Mouse (Mus musculus) limb, embryonic 11.5 days (tissue): ENCODE measurements around the gene Zbtb16. TPM values are rescaled to one million over a fixed set of nuclear protein-coding genes. Genes with fewer than 3 reads are reported as not detected.

Source experiments
- ATAC-seq: fragments of 200-750 bp; cut with Nextera tagmentation; 2 replicates; pipeline ENCODE4 v1.8.0; 2017; ENCODE audit warnings: low read depth; ENCODE audit not compliant: insufficient number of reproducible peaks, low FRiP score, low TSS enrichment
- DNase-seq: peaks from one replicate; pipeline ENCODE4 v3.0.0-alpha.2; 2015; ENCODE audit warnings: low spot score
- H3K27ac ChIP-seq: fragments of 300-500 bp; sonication (generic); replicated peaks from 2 replicates; pipeline ENCODE4 v1.5.1; 2014; ENCODE audit warnings: low read depth, mild to moderate bottlenecking, low read length
- H3K27me3 ChIP-seq: fragments of 300-500 bp; sonication (generic); 2 replicates; pipeline ENCODE4 v1.6.1; 2014; ENCODE audit warnings: mild to moderate bottlenecking, low read length, mixed read lengths; ENCODE audit not compliant: control insufficient read depth, insufficient read depth
- H3K36me3 ChIP-seq: fragments of 300-500 bp; sonication (generic); 2 replicates; pipeline ENCODE4 v1.6.1; 2014; ENCODE audit warnings: mild to moderate bottlenecking, low read length, moderate library complexity, mixed read lengths; ENCODE audit not compliant: control insufficient read depth, insufficient read depth
- H3K4me1 ChIP-seq: fragments of 300-500 bp; sonication (generic); 2 replicates; pipeline ENCODE4 v1.6.1; 2014; ENCODE audit warnings: low read length, mixed read lengths; ENCODE audit not compliant: control insufficient read depth, insufficient read depth
- H3K4me2 ChIP-seq: fragments of 300-500 bp; sonication (generic); 2 replicates; pipeline ENCODE4 v1.6.1; 2014; ENCODE audit warnings: low read depth, mild to moderate bottlenecking, moderate library complexity; ENCODE audit not compliant: severe bottlenecking
- H3K4me3 ChIP-seq: fragments of 300-500 bp; sonication (generic); 2 replicates; pipeline ENCODE4 v1.5.1; 2014; ENCODE audit warnings: low read depth, low read length
- H3K9ac ChIP-seq: fragments of 300-500 bp; sonication (generic); 2 replicates; pipeline ENCODE4 v1.6.1; 2014; ENCODE audit warnings: mild to moderate bottlenecking, low read length
- H3K9me3 ChIP-seq: fragments of 300-500 bp; sonication (generic); 2 replicates; pipeline ENCODE4 v1.6.1; 2016; ENCODE audit warnings: low read length; ENCODE audit not compliant: control insufficient read depth
- WGBS: fragments of 180-500 bp; shearing (Covaris S2); extraction: QIAGEN DNeasy Blood & Tissue Kit; methylation state at CpG from one replicate; pipeline ENCODE4 v1.1.7; 2014; 5-methylcytosine and 5-hydroxymethylcytosine counted together
- polyA plus RNA-seq: library from polyadenylated mRNA; unstranded; fragments of >200 nt; fragmentation: Nextera tagmentation; extraction: Ambion mirVana; gene quantifications from 2 replicates; pipeline ENCODE4 v1.2.1, GENCODE M21; 2014

Zbtb16 gene
- polyA plus RNA-seq, 1 experiment from 2014 or later: 5.9 TPM

DNA sequence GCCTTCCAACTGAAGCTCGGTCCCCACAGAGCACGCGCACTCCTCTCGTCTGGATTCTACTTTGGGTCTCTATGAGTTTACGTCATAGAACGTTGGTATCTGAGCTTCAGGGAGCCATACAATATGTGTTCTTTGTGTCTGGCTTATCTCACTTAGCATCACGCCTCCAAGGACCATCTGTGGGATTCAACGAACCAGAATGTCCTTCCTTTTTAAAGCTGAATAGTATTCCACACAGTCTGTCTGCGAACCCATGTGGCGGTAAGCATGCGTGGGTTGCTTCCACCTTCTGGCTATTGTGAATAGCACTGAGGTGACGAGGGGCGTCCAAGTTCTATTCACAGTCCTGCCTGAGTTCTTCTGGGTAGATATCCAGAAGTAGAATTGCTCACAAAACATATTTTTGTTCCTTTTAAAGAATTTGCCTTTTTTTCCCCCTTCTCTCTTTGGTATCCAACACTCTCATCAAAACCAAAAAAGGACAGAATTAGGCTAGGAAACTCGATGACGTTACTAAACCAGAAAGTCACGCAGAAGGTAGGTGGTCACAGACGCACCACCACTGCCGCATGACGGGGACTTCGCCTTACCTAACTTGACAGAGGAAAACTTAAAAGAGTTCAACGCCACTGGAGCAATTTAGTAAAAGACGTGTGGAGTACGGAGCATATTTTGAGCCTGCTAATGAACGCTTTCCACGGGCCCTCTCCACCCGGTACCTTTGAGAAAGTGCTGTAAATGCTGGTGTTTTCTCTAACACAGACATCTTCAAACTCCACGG is 32.4 kb downstream of the Zbtb16 start:
- H3K4me1 ChIP-seq: peaks cover 12% of the 10 kb centered on the region
- no peak overlapping the region for H3K27ac ChIP-seq
- 0 out of 2 replicates have a peak, but pooled peaks cover 2% of the 10 kb centered on the region for H3K27me3 ChIP-seq
- DNase-seq (no peak), ATAC-seq (no peak)
- no peaks in the 10 kb centered on the region for H3K9me3 ChIP-seq
- no peak overlapping the region for H3K4me2 ChIP-seq
- no peaks in the 10 kb centered on the region for H3K36me3 ChIP-seq
- 92% methylated on average over 27 of the region's 27 CpGs for WGBS
- H3K4me3 ChIP-seq: no peak overlapping the region
- no peak overlapping the region for H3K9ac ChIP-seq

GRCm38 (mm10) chr9:48802374-48802773 is 33.6 kb downstream of the Zbtb16 start:
- Histone ChIP-seq H3K9me3 (no peaks in the 10 kb centered on the region), H3K27ac (no peak overlapping the region), H3K9ac (no peak overlapping the region), H3K27me3 (no peaks in the 10 kb centered on the region; the same call in 1 of the 2 replicates), H3K4me1 (peaks cover 12% of the 10 kb centered on the region), H3K36me3 (no peaks in the 10 kb centered on the region), H3K4me3 (no peak overlapping the region), H3K4me2 (no peak overlapping the region)
- ATAC-seq: no peak
- DNase-seq: no peak
- WGBS: 78% methylated on average over 5 of the region's 5 CpGs

DNA sequence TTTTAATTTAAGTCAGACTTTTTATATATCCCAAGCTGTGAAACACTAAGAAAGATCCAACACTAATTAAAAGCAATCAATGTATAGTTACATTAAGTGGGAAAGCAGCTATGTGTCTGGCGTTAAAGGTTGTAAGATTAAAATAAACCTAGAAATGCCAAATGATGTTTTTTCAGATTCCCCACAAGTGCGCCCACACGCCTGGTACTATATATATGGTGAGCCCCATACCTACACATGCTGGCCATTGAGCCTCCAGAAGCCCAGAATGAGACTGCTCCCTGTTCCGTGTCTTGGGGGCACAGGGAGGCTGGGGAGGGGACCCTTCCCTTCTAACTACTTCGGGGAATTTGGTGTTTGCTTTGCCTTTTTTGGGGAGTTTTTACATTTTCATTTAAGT is 34.7 kb downstream of the Zbtb16 start:
- H3K36me3 ChIP-seq: no peaks in the 10 kb centered on the region
- no peak overlapping the region for H3K4me2 ChIP-seq
- peaks cover 15% of the 10 kb centered on the region for H3K4me1 ChIP-seq
- ATAC-seq (no peak), DNase-seq (no peak)
- H3K4me3 ChIP-seq: no peak overlapping the region
- WGBS: 80% methylated on average over 5 of the region's 5 CpGs
- H3K27ac ChIP-seq: no peak overlapping the region
- no peaks in the 10 kb centered on the region; the same call in 1 of the 2 replicates for H3K27me3 ChIP-seq
- H3K9ac ChIP-seq: no peak overlapping the region
- H3K9me3 ChIP-seq: no peaks in the 10 kb centered on the region

GRCm38 (mm10) chr9:48800627-48801026 is 35.4 kb downstream of the Zbtb16 start:
- H3K4me1 ChIP-seq: peaks cover 21% of the 10 kb centered on the region
- WGBS: 58% methylated on average over 8 of the region's 8 CpGs
- no peak for ATAC-seq

GRCm38 (mm10) chr9:48798044-48798443 is 38.0 kb downstream of the Zbtb16 start:
- Histone ChIP-seq H3K4me3 (no peak overlapping the region), H3K27me3 (no peaks in the 10 kb centered on the region; the same call in none of the 2 replicates), H3K27ac (no peak overlapping the region), H3K4me1 (peaks cover 33% of the 10 kb centered on the region), H3K9me3 (no peaks in the 10 kb centered on the region), H3K36me3 (no peaks in the 10 kb centered on the region), H3K4me2 (no peak overlapping the region), H3K9ac (no peak overlapping the region)
- DNase-seq (no peak), ATAC-seq (no peak)
- WGBS: 92% methylated on average over 6 of the region's 6 CpGs

More at GRCm38 (mm10) chr9:48800627-48801026, 35.4 kb downstream of the Zbtb16 start:
- no peak for DNase-seq
- Histone ChIP-seq H3K36me3 (no peaks in the 10 kb centered on the region), H3K4me2 (no peak overlapping the region), H3K27me3 (no peaks in the 10 kb centered on the region; the same call in 1 of the 2 replicates), H3K4me3 (no peak overlapping the region), H3K27ac (no peak overlapping the region), H3K9ac (no peak overlapping the region), H3K9me3 (no peaks in the 10 kb centered on the region)

DNA sequence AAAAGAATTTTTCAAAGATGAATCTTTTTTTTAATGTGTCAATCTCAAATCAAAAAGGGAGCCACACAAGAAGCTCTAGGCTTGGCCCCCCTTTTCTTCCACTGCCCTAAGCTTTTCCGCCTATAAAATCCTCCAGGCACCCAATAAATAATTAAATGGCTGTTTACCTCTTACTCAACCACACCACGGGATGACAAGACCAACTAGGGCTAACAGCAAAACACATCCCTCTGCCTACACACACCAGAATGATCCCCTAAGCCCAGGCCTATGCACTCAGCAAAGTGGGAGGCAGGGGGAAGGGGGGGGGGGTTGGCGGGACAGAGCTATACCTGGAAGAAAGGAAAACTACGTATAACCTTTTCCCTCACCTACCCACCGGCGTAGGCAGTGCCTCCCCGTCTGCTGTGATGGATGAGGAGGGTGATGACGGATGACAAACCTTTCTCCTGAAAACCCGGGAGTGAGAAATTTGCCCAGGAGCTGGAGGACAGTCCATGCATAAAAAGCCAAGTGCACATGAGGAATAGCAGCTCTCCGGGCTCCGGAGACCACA is 39.7 kb downstream of the Zbtb16 start:
- Histone ChIP-seq H3K9me3 (no peaks in the 10 kb centered on the region), H3K4me1 (peaks cover 29% of the 10 kb centered on the region), H3K4me2 (peak overlapping the region; percentile 30; the same call in 1 of the 2 replicates), H3K27ac (no peak overlapping the region), H3K9ac (no peak overlapping the region), H3K4me3 (no peak overlapping the region), H3K27me3 (no peaks in the 10 kb centered on the region; the same call in none of the 2 replicates), H3K36me3 (no peaks in the 10 kb centered on the region)
- ATAC-seq: peak; percentile 70; the same call in 1 of the 2 replicates
- 11% methylated on average over 11 of the region's 11 CpGs for WGBS
- DNase-seq: peak; percentile 47

DNA sequence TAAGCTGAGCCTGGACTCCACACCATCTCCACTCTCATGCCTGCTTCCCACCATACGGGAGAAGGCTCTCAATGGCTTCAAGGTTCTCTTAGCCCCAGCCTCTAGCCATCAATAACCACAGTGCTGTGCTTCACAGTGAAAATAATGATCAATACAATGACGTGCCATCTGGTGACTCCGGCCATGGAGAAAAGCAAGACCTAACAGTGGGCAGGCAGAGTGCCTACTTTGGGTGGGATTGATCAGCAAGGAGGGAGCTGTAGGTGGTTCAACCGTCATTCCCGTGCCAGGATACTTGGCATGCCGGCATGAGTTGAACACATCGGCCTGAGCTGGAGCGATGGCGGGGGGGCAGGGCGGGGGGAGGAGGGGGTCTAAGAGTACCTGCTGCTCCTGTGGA is 40.3 kb downstream of the Zbtb16 start:
- Histone ChIP-seq H3K36me3 (no peaks in the 10 kb centered on the region), H3K9me3 (no peaks in the 10 kb centered on the region), H3K4me2 (no peak overlapping the region), H3K4me3 (no peak overlapping the region), H3K9ac (no peak overlapping the region), H3K4me1 (peaks cover 24% of the 10 kb centered on the region), H3K27me3 (no peaks in the 10 kb centered on the region; the same call in none of the 2 replicates), H3K27ac (no peak overlapping the region)
- ATAC-seq (no peak), DNase-seq (peak; percentile 31)
- WGBS: 40% methylated on average over 10 of the region's 10 CpGs

GRCm38 (mm10) chr9:48795095-48795494 is 40.9 kb downstream of the Zbtb16 start:
- Histone ChIP-seq H3K27ac (no peak overlapping the region), H3K9ac (no peak overlapping the region), H3K4me2 (no peak overlapping the region), H3K9me3 (no peaks in the 10 kb centered on the region), H3K4me1 (peaks cover 25% of the 10 kb centered on the region), H3K27me3 (no peaks in the 10 kb centered on the region; the same call in none of the 2 replicates), H3K36me3 (no peaks in the 10 kb centered on the region), H3K4me3 (no peak overlapping the region)
- DNase-seq: no peak
- 12% methylated on average over 8 of the region's 8 CpGs for WGBS
- no peak for ATAC-seq
